Mouse (Mus musculus) neural tube, embryonic 14.5 days (tissue): Measurements from ENCODE around the gene Lsm4. TPM values are rescaled to one million over a fixed set of nuclear protein-coding genes. Genes with fewer than 3 reads are reported as not detected.
A peak's percentile ranks its signal among the peaks of the same experiment; 100 is the strongest.

Source experiments
- ATAC-seq: fragments of 200-750 bp; cut with Nextera tagmentation; 2 replicates; pipeline ENCODE4 v1.8.0; 2017; ENCODE audit warnings: low read depth, mild to moderate bottlenecking, moderate TSS enrichment, moderate library complexity
- H3K27ac ChIP-seq: fragments of 300-500 bp; sonication (generic); 2 replicates; pipeline ENCODE4 v1.5.1; 2014; ENCODE audit warnings: low read depth, mild to moderate bottlenecking, control low read depth, low read length, moderate library complexity, mixed read lengths
- H3K27me3 ChIP-seq: fragments of 300-500 bp; sonication (generic); 2 replicates; pipeline ENCODE4 v1.6.1; 2014; ENCODE audit warnings: low read length; ENCODE audit not compliant: control insufficient read depth, insufficient read depth
- H3K36me3 ChIP-seq: fragments of 300-500 bp; sonication (generic); 2 replicates; pipeline ENCODE4 v1.6.1; 2014; ENCODE audit warnings: low read length, mixed read lengths; ENCODE audit not compliant: control insufficient read depth, insufficient read depth
- H3K4me1 ChIP-seq: fragments of 300-500 bp; sonication (generic); 2 replicates; pipeline ENCODE4 v1.6.1; 2014; ENCODE audit warnings: low read length; ENCODE audit not compliant: control insufficient read depth, insufficient read depth
- H3K4me2 ChIP-seq: fragments of 300-500 bp; sonication (generic); 2 replicates; pipeline ENCODE4 v1.6.1; 2014; ENCODE audit warnings: mild to moderate bottlenecking, low read depth, low read length, control low read depth
- H3K4me3 ChIP-seq: fragments of 300-500 bp; sonication (generic); 2 replicates; pipeline ENCODE4 v1.5.1; 2014; ENCODE audit warnings: low read depth, low read length, control low read depth, mixed read lengths
- H3K9ac ChIP-seq: fragments of 300-500 bp; sonication (generic); replicated peaks from 2 replicates; pipeline ENCODE4 v1.6.1; 2014; ENCODE audit warnings: low read depth, mild to moderate bottlenecking, control low read depth, low read length, mixed read lengths
- H3K9me3 ChIP-seq: fragments of 300-500 bp; sonication (generic); 2 replicates; pipeline ENCODE4 v1.6.1; 2016; ENCODE audit warnings: low read length; ENCODE audit not compliant: control insufficient read depth
- WGBS: fragments of 180-500 bp; shearing (Covaris S2); extraction: QIAGEN DNeasy Blood & Tissue Kit; methylation state at CpG from one replicate; pipeline ENCODE4 v1.1.7; 2014; 5-methylcytosine and 5-hydroxymethylcytosine counted together
- polyA plus RNA-seq: library from polyadenylated mRNA; unstranded; fragments of >200 nt; fragmentation: Nextera tagmentation; extraction: Ambion mirVana; gene quantifications from 2 replicates; pipeline ENCODE4 v1.2.1, GENCODE M21; 2014

The Lsm4 gene
- polyA plus RNA-seq, 1 experiment from 2014 or later, result 194 TPM

DNA sequence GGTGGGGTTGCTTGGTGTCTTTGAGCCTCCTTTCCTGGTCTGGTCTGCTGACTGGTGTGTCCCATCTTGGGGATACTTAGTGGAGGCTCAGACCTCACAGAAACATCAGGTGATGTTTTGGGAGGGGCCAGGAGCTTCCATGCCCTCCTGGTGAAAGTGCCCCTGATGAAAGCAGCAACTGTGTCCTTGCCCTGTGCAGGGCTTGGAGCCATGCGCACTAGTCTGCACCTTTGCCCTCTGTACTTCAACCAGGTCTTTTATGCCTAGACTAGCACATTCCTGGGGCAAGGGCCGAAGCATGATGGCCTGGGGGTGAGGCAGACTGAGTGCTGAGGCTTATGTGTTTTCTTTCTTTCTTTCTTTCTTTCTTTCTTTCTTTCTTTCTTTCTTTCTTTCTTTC lies 7.4 kb upstream of the Lsm4 start:
- WGBS, result 69% methylated on average over 2 of the region's 2 CpGs
- no peaks in the 10 kb centered on the region for H3K4me1 ChIP-seq

GRCm38 (mm10) chr8:70667071-70667470 lies 6.0 kb upstream of the Lsm4 start:
- no peak for ATAC-seq
- Histone ChIP-seq H3K27ac (no peak overlapping the region), H3K9me3 (no peaks in the 10 kb centered on the region), H3K4me3 (no peak overlapping the region), H3K9ac (no peak overlapping the region), H3K4me1 (no peaks in the 10 kb centered on the region), H3K4me2 (no peak overlapping the region), H3K27me3 (no peaks in the 10 kb centered on the region), H3K36me3 (no peaks in the 10 kb centered on the region)
- 65% methylated on average over 5 of the region's 5 CpGs for WGBS

More for the DNA sequence above, 7.4 kb upstream of the Lsm4 start:
- H3K27me3 ChIP-seq, result no peaks in the 10 kb centered on the region
- no peak overlapping the region for H3K4me2 ChIP-seq
- no peaks in the 10 kb centered on the region for H3K9me3 ChIP-seq
- no peak for ATAC-seq
- no peak overlapping the region for H3K27ac ChIP-seq
- H3K36me3 ChIP-seq, result no peaks in the 10 kb centered on the region
- H3K9ac ChIP-seq, result no peak overlapping the region
- H3K4me3 ChIP-seq, result no peak overlapping the region

DNA sequence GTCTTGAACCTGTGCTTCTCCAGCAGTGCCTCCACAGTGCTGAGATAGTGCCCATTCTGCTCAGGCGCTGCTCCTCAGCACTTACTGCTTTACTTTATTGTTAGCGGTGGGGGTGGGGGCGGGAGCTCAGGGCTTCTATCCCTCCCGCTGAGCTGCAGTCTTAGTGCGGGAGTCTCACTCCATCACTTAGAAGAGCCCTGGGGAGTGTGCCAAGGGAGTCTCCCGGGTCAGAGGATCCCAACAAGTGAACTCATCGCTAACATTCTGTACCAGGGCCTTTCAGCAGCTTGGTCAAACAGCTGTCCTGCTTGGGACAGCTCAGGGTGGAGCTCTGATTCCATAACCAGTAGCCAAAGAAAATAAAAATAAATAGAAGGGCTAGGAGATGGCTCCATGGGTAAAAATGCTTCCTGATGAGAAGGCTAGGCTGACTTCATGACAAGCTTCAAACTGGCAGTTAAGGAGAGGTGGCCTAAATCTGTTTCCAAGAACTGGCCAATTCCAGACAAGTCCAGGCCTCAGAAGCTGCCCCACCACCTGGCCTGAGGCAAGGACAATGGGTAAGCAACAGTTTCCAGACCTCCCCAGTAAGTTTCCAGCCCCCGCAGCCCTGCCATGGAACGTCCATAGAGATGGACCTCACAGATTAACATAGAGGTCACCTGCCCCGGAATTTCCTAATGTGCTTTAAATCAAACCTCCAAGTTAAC lies 1.3 kb upstream of the Lsm4 start:
- H3K9ac ChIP-seq, result no peak overlapping the region
- no peak overlapping the region for H3K4me2 ChIP-seq
- H3K36me3 ChIP-seq, result no peaks in the 10 kb centered on the region
- H3K27me3 ChIP-seq, result no peaks in the 10 kb centered on the region
- H3K4me1 ChIP-seq, result peaks cover 15% of the 10 kb centered on the region
- peak overlapping the region; percentile 97; the same call in 1 of the 2 replicates for H3K27ac ChIP-seq
- WGBS, result 56% methylated on average over 10 of the region's 10 CpGs
- ATAC-seq, result no peak
- H3K9me3 ChIP-seq, result no peaks in the 10 kb centered on the region
- no peak overlapping the region for H3K4me3 ChIP-seq

DNA sequence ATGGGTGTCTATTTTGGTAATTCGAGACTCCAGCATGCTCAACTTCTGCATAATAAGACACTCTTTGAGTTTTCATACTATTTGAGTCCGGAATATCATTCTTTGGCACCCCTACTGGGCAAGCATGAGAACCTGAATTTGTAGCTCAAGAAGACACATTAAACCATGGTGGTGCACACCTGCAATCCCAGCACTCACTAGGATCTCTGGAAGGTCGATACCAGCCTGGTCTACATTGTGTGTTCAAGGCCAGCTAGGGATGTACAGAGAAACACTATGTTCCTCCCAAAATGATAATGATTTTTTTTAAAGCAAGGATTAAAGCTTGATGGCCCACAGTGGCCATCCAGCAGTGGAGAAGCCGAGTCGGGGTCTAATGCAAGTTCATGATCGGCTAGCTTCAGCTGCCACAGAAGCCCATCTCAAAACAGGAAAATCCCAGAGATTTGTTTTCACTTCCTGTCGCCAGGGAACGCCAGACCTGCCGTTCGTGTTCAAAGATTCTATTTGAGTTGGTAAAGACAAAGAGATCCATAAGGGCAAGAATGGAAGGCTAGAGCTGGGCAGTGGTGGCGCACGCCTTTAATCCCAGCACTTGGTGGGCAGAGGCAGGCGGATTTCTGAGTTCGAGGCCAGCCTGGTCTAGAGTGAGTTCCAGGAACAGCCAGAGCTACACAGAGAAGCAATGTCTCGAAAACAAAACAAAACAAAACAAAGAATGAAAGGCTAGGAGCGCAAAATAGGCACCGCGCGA lies 546 bp upstream of the Lsm4 start:
- Histone ChIP-seq H3K9me3 (no peaks in the 10 kb centered on the region), H3K4me1 (peaks cover 15% of the 10 kb centered on the region), H3K4me3 (peak overlapping the region; percentile 53), H3K4me2 (peak overlapping the region; percentile 39), H3K9ac (peak overlapping the region; percentile 54), H3K36me3 (no peaks in the 10 kb centered on the region), H3K27ac (peak overlapping the region; percentile 97), H3K27me3 (no peaks in the 10 kb centered on the region)
- WGBS, result 39% methylated on average over 19 of the region's 19 CpGs
- no peak for ATAC-seq

DNA sequence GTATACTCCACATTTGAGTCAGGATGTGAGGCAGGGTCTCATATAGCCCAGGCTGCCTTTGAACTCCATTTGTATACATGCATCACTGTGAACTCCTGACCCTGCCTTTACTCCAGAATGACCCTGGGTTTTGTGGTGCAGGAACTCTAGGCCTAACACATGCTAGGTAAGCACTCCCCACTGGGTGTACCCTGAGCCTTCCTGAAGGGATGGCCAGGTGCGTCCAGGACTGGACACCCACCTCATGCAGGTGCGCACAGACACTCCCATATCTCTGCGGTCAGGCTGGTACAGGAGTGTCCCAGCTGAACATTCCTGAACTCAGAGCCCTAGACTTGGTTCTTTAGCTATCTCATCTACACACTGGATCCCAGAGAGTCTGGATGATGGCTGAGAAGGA lies 1.1 kb downstream of the Lsm4 start:
- Histone ChIP-seq H3K27me3 (no peaks in the 10 kb centered on the region), H3K9me3 (no peaks in the 10 kb centered on the region), H3K4me2 (peak overlapping the region; percentile 89), H3K9ac (peak overlapping the region; percentile 76), H3K4me1 (peaks cover 15% of the 10 kb centered on the region), H3K27ac (peak overlapping the region; percentile 97), H3K36me3 (peaks cover 4% of the 10 kb centered on the region; the same call in 1 of the 2 replicates), H3K4me3 (peak overlapping the region; percentile 53)
- ATAC-seq, result peak; percentile 1; the same call in 1 of the 2 replicates
- 88% methylated on average over 3 of the region's 3 CpGs for WGBS

GRCm38 (mm10) chr8:70674716-70675115 lies 1.7 kb downstream of the Lsm4 start:
- H3K4me1 ChIP-seq, result peaks cover 15% of the 10 kb centered on the region
- H3K4me3 ChIP-seq, result no peak overlapping the region; the same call in 1 of the 2 replicates
- H3K27ac ChIP-seq, result no peak overlapping the region
- no peak overlapping the region; the same call in 1 of the 2 replicates for H3K4me2 ChIP-seq
- ATAC-seq, result no peak
- H3K9ac ChIP-seq, result 0 out of 2 replicates have a peak overlapping the region, but pooled peaks have one; percentile 21
- peaks cover 4% of the 10 kb centered on the region; the same call in 1 of the 2 replicates for H3K36me3 ChIP-seq
- 83% methylated on average over 4 of the region's 4 CpGs for WGBS
- no peaks in the 10 kb centered on the region for H3K27me3 ChIP-seq
- no peaks in the 10 kb centered on the region for H3K9me3 ChIP-seq

DNA sequence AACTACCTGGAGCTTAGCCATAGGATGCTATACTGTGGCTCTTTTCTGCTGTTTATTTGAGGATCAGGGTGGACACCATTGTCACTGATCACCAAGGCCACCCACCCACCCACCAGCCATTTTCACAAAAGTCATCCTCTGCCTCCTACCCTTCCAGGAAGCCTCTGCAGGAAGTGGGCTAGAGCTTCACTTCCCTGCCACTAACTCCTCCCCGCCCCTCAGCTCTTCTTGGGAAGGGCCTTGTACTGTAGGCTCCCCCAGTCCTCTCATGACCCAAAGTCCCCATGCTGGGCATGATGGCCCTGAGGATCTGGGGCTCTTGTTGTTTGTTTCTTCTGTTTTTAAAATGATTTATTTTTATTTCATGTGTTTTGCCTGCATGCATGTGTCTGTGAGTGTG lies 2.3 kb downstream of the Lsm4 start:
- peaks cover 15% of the 10 kb centered on the region for H3K4me1 ChIP-seq
- H3K9me3 ChIP-seq, result no peaks in the 10 kb centered on the region
- H3K9ac ChIP-seq, result no peak overlapping the region
- 92% methylated on average over 1 of the region's 1 CpGs for WGBS
- no peak for ATAC-seq
- no peak overlapping the region for H3K4me2 ChIP-seq
- peaks cover 4% of the 10 kb centered on the region; the same call in 1 of the 2 replicates for H3K36me3 ChIP-seq
- H3K27ac ChIP-seq, result no peak overlapping the region
- H3K27me3 ChIP-seq, result no peaks in the 10 kb centered on the region
- H3K4me3 ChIP-seq, result no peak overlapping the region

DNA sequence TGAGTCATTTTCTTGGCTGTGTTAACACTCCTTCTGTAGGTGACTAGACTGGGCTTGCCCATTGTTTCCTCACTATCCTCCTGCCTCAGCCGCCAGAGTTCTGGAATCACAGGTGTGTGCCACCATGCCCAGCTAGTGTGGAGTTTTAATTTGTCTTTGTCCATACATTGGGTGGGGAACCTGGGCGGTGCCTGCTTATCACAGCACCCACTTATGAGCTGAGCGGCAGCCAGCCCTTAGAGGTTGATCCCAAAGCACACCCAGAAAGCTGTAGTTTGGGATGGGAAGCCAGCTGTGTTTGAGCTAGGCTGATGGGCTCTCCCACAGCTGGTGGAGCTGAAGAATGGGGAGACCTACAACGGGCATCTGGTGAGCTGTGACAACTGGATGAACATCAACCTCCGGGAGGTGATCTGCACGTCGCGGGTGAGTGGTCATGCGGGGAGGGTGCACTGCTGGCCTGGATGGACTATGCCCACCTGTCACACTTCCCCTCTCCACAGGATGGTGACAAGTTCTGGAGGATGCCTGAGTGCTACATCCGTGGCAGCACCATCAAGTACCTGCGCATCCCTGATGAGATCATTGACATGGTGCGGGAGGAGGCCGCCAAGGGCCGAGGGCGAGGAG lies 4.5 kb downstream of the Lsm4 start:
- H3K27me3 ChIP-seq, result no peaks in the 10 kb centered on the region
- no peak overlapping the region for H3K4me3 ChIP-seq
- H3K9ac ChIP-seq, result no peak overlapping the region
- H3K36me3 ChIP-seq, result peaks cover 4% of the 10 kb centered on the region; the same call in 1 of the 2 replicates
- H3K27ac ChIP-seq, result no peak overlapping the region
- no peak overlapping the region for H3K4me2 ChIP-seq
- H3K9me3 ChIP-seq, result no peaks in the 10 kb centered on the region
- WGBS, result 95% methylated on average over 15 of the region's 15 CpGs
- peaks cover 13% of the 10 kb centered on the region for H3K4me1 ChIP-seq
- ATAC-seq, result no peak

DNA sequence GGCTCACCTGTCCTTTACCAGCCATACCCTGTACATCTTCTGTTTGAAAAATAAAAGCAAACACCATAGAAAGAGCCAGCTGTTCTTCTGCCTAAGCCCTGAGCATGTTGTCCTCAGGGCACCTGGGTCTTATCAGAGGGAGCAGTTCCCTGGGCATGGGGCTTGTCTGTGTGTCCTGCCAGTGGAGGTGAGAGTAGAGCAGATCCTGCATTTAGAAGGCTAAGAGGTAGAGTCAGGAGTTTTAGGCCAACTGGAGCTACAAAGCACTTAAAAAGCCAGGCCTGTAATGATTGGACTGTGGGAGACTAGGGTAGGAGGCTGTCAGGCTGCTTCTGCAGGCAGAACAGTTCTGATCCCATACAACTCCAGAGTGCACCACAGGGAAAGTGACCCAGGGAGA lies 5.6 kb downstream of the Lsm4 start:
- Histone ChIP-seq H3K9ac (no peak overlapping the region), H3K27ac (no peak overlapping the region), H3K27me3 (no peaks in the 10 kb centered on the region), H3K36me3 (peaks cover 4% of the 10 kb centered on the region; the same call in 1 of the 2 replicates), H3K4me1 (peaks cover 11% of the 10 kb centered on the region), H3K4me3 (no peak overlapping the region), H3K4me2 (no peak overlapping the region), H3K9me3 (no peaks in the 10 kb centered on the region)
- no peak for ATAC-seq
